In the genomic region with DNA sequence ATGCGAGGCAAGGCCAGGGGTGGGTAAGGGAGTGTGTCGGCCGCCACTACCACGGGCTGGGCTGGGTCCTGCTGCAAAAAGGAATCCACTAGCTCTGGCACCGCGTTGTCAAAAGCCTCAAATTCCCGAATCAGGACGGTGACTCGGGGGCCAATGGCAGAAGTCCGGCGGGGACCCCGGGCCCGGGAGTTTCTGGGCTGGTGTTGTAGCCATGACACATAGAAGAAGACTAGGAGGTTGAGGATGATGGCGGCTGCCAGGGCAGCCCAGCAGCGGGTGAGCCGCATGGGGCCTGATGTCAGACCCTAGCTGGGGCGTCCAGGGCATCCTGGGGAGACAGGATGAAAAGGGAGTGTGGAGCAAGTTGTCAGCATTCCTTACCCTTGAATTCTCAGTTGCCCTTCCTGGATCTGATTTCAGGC, we compare ENCODE assay signal across 10 mouse cellular contexts. TPM values are rescaled to one million over a fixed set of nuclear protein-coding genes. Genes with fewer than 3 reads are reported as not detected.
A peak's percentile ranks its signal among the peaks of the same experiment; 100 is the strongest.
DNase-seq lines count a peak whose midpoint lies in the region; ATAC-seq and TF ChIP-seq lines count a peak whose summit lies in the region.
"Had no signal": no experiment of that assay in that cellular context is flagged by ENCODE, and none has a peak within 500 bp of the region (broad histone marks: within the 10 kb centered on the region; RNA-seq: fewer than 3 reads in every experiment).

No protein-coding gene starts in this region.

- no peak for TF ChIP-seq POLR2A in heart, adult 2 months (IDR thresholded peaks at IDR 0.05; ENCODE audit: insufficient read depth, low read depth, low read length)
- no peak for TF ChIP-seq POLR2A in ES-Bruce4 (IDR thresholded peaks at IDR 0.05; ENCODE audit: insufficient read depth, low read length)

- peaks cover 22% of the 10 kb centered on the region for H3K27me3 ChIP-seq in heart, embryonic 11.5 days (ENCODE audit: control insufficient read depth, insufficient read depth, low read length)
- no peaks in the 10 kb centered on the region for H3K27me3 ChIP-seq in heart, adult 2 months (ENCODE audit: control insufficient read depth, insufficient read depth, low read length)
- no peaks in the 10 kb centered on the region for H3K27me3 ChIP-seq in ES-Bruce4 (ENCODE audit: control insufficient read depth, insufficient read depth, low read length, poor library complexity, severe bottlenecking)
- peaks cover 25% of the 10 kb centered on the region for H3K27me3 ChIP-seq in hindbrain, embryonic 11.5 days (ENCODE audit: control insufficient read depth, insufficient read depth, low read length)
- H3K27me3 ChIP-seq in liver, embryonic 16.5 days (ENCODE audit: control insufficient read depth, insufficient read depth, low read depth, low read length): peaks cover 22% of the 10 kb centered on the region

- H3K36me3 ChIP-seq in heart, embryonic 11.5 days (ENCODE audit: control insufficient read depth, insufficient read depth, low read length): peaks cover 9% of the 10 kb centered on the region
- H3K36me3 ChIP-seq in heart, adult 2 months (ENCODE audit: control insufficient read depth, insufficient read depth, low read length): no peaks in the 10 kb centered on the region
- no peaks in the 10 kb centered on the region for H3K36me3 ChIP-seq in ES-Bruce4 (ENCODE audit: control insufficient read depth, insufficient read depth, low read length, poor library complexity, severe bottlenecking)
- H3K36me3 ChIP-seq in hindbrain, embryonic 11.5 days (ENCODE audit: control insufficient read depth, insufficient read depth, low read length): 0 out of 2 replicates have a peak, but pooled peaks cover 4% of the 10 kb centered on the region
- H3K36me3 ChIP-seq in liver, embryonic 16.5 days (ENCODE audit: control insufficient read depth, insufficient read depth): no peaks in the 10 kb centered on the region

- no peak for TF ChIP-seq CTCF in heart, adult 2 months (IDR thresholded peaks at IDR 0.05)
- no peak for TF ChIP-seq CTCF in ES-Bruce4 (IDR thresholded peaks at IDR 0.05; ENCODE audit: low read depth, low read length)

- no peak overlapping the region for H3K27ac ChIP-seq in heart, embryonic 11.5 days (ENCODE audit: low read depth, low read length)
- no peak overlapping the region for H3K27ac ChIP-seq in heart, adult 2 months
- H3K27ac ChIP-seq in ES-Bruce4 (ENCODE audit: insufficient read depth, low read length): no peak overlapping the region
- peak overlapping the region; percentile 31; the same call in 1 of the 2 replicates for H3K27ac ChIP-seq in hindbrain, embryonic 11.5 days (ENCODE audit: low read depth, low read length)
- H3K27ac ChIP-seq in liver, embryonic 16.5 days (ENCODE audit: low read length): no peak overlapping the region

- ATAC-seq in heart, embryonic 11.5 days (replicated peaks; ENCODE audit: insufficient number of reproducible peaks, low FRiP score, low TSS enrichment): no peak
- no peak for ATAC-seq in hindbrain, embryonic 11.5 days (ENCODE audit: low FRiP score)
- ATAC-seq in liver, embryonic 16.5 days (ENCODE audit: low read depth): no peak
- ATAC-seq in erythroblast, adult 5-6 weeks (replicated peaks; ENCODE audit: low FRiP score, poor library complexity, severe bottlenecking): no peak

- WGBS in heart, embryonic 11.5 days (ENCODE audit: insufficient replicate concordance): 16% methylated on average over 17 of the region's 17 CpGs
- WGBS in heart, adult 2 months: 79% methylated on average over 17 of the region's 17 CpGs
- 9% methylated on average over 17 of the region's 17 CpGs for WGBS in hindbrain, embryonic 11.5 days
- 46% methylated on average over 17 of the region's 17 CpGs for WGBS in liver, embryonic 16.5 days (ENCODE audit: insufficient replicate concordance)

- intact Hi-C loops in heart, adult 2 months (cut with DNase I): loop anchor here (2.0 to 5.0 kb wide), 2 partner anchors 41 to 81 kb away; no protein-coding TSS in a partner anchor
- intact Hi-C loops in gastrocnemius, postnatal 14 days (cut with DNase I; ENCODE audit: low total_unique reads): no loop called here

- peak overlapping the region; percentile 83 for H3K4me2 ChIP-seq in heart, embryonic 11.5 days
- peak overlapping the region; percentile 60 for H3K4me2 ChIP-seq in hindbrain, embryonic 11.5 days (replicated peaks; ENCODE audit: low read depth, low read length)
- peak overlapping the region; percentile 48; the same call in 1 of the 2 replicates for H3K4me2 ChIP-seq in liver, embryonic 16.5 days (ENCODE audit: low read depth, low read length)

- peaks cover 16% of the 10 kb centered on the region; the same call in 1 of the 2 replicates for H3K4me1 ChIP-seq in heart, embryonic 11.5 days (ENCODE audit: control insufficient read depth, insufficient read depth, low read length)
- H3K4me1 ChIP-seq in heart, adult 2 months (ENCODE audit: control insufficient read depth, insufficient read depth, low read length): peaks cover 1% of the 10 kb centered on the region; the same call in 1 of the 2 replicates
- no peaks in the 10 kb centered on the region for H3K4me1 ChIP-seq in ES-Bruce4 (ENCODE audit: control insufficient read depth, insufficient read depth, low read length)
- peaks cover 20% of the 10 kb centered on the region for H3K4me1 ChIP-seq in hindbrain, embryonic 11.5 days (replicated peaks; ENCODE audit: control insufficient read depth, insufficient read depth, low read length)
- peaks cover 12% of the 10 kb centered on the region for H3K4me1 ChIP-seq in liver, embryonic 16.5 days (ENCODE audit: control insufficient read depth, low read depth, low read length)

- TF ChIP-seq EP300 in heart, adult 2 months (IDR thresholded peaks at IDR 0.05; ENCODE audit: insufficient read depth, low read depth, low read length): no peak
- no peak for TF ChIP-seq EP300 in ES-Bruce4 (IDR thresholded peaks at IDR 0.05; ENCODE audit: insufficient read depth, low read depth, low read length)

- H3K9me3 ChIP-seq in heart, embryonic 11.5 days (replicated peaks; ENCODE audit: control insufficient read depth, low read length): no peaks in the 10 kb centered on the region
- no peaks in the 10 kb centered on the region for H3K9me3 ChIP-seq in ES-Bruce4 (replicated peaks; ENCODE audit: control insufficient read depth, insufficient read depth, low read length, poor library complexity, severe bottlenecking)
- H3K9me3 ChIP-seq in hindbrain, embryonic 11.5 days (ENCODE audit: control insufficient read depth, low read length): no peaks in the 10 kb centered on the region
- H3K9me3 ChIP-seq in liver, embryonic 16.5 days (replicated peaks; ENCODE audit: control insufficient read depth, low read length): no peaks in the 10 kb centered on the region

- peak overlapping the region; percentile 52; the same call in 1 of the 2 replicates for H3K9ac ChIP-seq in heart, embryonic 11.5 days (ENCODE audit: low read depth, low read length)
- H3K9ac ChIP-seq in heart, adult 2 months (ENCODE audit: low read depth, low read length): no peak overlapping the region
- peak overlapping the region; percentile 16; the same call in 1 of the 2 replicates for H3K9ac ChIP-seq in ES-Bruce4 (ENCODE audit: low read depth, poor library complexity, severe bottlenecking)
- peak overlapping the region; percentile 3 for H3K9ac ChIP-seq in hindbrain, embryonic 11.5 days (ENCODE audit: low read depth, low read length)
- no peak overlapping the region for H3K9ac ChIP-seq in liver, embryonic 16.5 days (ENCODE audit: low read depth, low read length)

- H3K4me3 ChIP-seq in heart, embryonic 11.5 days (ENCODE audit: low read depth, low read length): peak overlapping the region; percentile 41
- no peak overlapping the region for H3K4me3 ChIP-seq in heart, adult 2 months
- H3K4me3 ChIP-seq in ES-Bruce4 (ENCODE audit: low read depth, low read length): peak overlapping the region; percentile 60
- peak overlapping the region; percentile 31 for H3K4me3 ChIP-seq in hindbrain, embryonic 11.5 days (ENCODE audit: low read depth, low read length)
- H3K4me3 ChIP-seq in liver, embryonic 16.5 days (ENCODE audit: low read depth, low read length): 0 out of 2 replicates have a peak overlapping the region, but pooled peaks have one; percentile 31

- peaks cover under 1% of the 10 kb centered on the region for H3K79me2 ChIP-seq in heart, adult 2 months (replicated peaks; ENCODE audit: control insufficient read depth, insufficient read depth, low read length)

- no peak for DNase-seq in heart, adult 2 months
- no peak for DNase-seq in hindbrain, embryonic 11.5 days (ENCODE audit: low spot score)
- no peak for DNase-seq in adrenal gland, postnatal 36 days
- no peak for DNase-seq in gastrocnemius, postnatal 14 days
- DNase-seq: B cell, adult 2 months; kidney, adult 11 months had no signal

RNA-seq across cellular contexts. Expression of a gene that starts 4.0 kb away (rescaled TPM):
- polyA plus RNA-seq in heart, embryonic 11.5 days (2014; fragmentation: Nextera tagmentation; extraction: Ambion mirVana): 81.4 and 86.8 TPM in 2 replicates
- total RNA-seq in heart, adult 2 months (2021): 10 to 100 TPM; 55.5 to 56.2 TPM
- 94.2 and 101 TPM in 2 replicates for polyA plus RNA-seq in heart, adult 2 months (2012; rRNA removed)
- 53.5 and 55.5 TPM in 2 replicates for polyA plus RNA-seq in ES-Bruce4 (2011; ENCODE audit: insufficient read depth, insufficient read length, low read depth, missing spikeins)
- polyA plus RNA-seq in hindbrain, embryonic 11.5 days (2014; fragmentation: Nextera tagmentation; extraction: Ambion mirVana): 112 and 130 TPM in 2 replicates
- 27.4 and 29.8 TPM in 2 replicates for polyA plus RNA-seq in liver, embryonic 16.5 days (2015; fragmentation: Nextera tagmentation; extraction: Ambion mirVana)
- total RNA-seq in adrenal gland, postnatal 36 days (2021): 10 to 100 TPM; 66.5 to 67.5 TPM
- total RNA-seq in gastrocnemius, postnatal 14 days (2021): 10 to 100 TPM; 22.6 to 29.3 TPM
- total RNA-seq in erythroblast, adult 5-6 weeks (2015; ENCODE audit: low replicate concordance): 21.5 and 22.4 TPM in 2 replicates
- total RNA-seq in erythroblast, adult 5-6 weeks (2017; ENCODE audit: low replicate concordance): 34.3 and 69.7 TPM in 2 replicates

RNA-seq across cellular contexts. Expression of a gene that starts 4.9 kb away (rescaled TPM):
- polyA plus RNA-seq in heart, embryonic 11.5 days (2014; fragmentation: Nextera tagmentation; extraction: Ambion mirVana): 25.6 and 27.7 TPM in 2 replicates
- total RNA-seq in heart, adult 2 months (2021): 10 to 100 TPM; 49.5 to 52.8 TPM
- 40.3 and 51.3 TPM in 2 replicates for polyA plus RNA-seq in heart, adult 2 months (2012; rRNA removed)
- 14.7 and 17.4 TPM in 2 replicates for polyA plus RNA-seq in ES-Bruce4 (2011; ENCODE audit: insufficient read depth, insufficient read length, low read depth, missing spikeins)
- polyA plus RNA-seq in hindbrain, embryonic 11.5 days (2014; fragmentation: Nextera tagmentation; extraction: Ambion mirVana): 21.9 and 22.7 TPM in 2 replicates
- 7.8 and 8.9 TPM in 2 replicates for polyA plus RNA-seq in liver, embryonic 16.5 days (2015; fragmentation: Nextera tagmentation; extraction: Ambion mirVana)
- total RNA-seq in adrenal gland, postnatal 36 days (2021): 10 to 100 TPM; 24.8 to 26.8 TPM
- 10 to 100 TPM; 24.2 to 25.8 TPM for total RNA-seq in gastrocnemius, postnatal 14 days (2021)
- total RNA-seq in erythroblast, adult 5-6 weeks (2015; ENCODE audit: low replicate concordance): 2.5 and 4.2 TPM in 2 replicates
- total RNA-seq in erythroblast, adult 5-6 weeks (2017; ENCODE audit: low replicate concordance): 3.1 and 8.0 TPM in 2 replicates

RNA-seq across cellular contexts. Expression of a gene that starts 30.5 kb away (rescaled TPM):
- 26.9 and 30.1 TPM in 2 replicates for polyA plus RNA-seq in heart, embryonic 11.5 days (2014; fragmentation: Nextera tagmentation; extraction: Ambion mirVana)
- total RNA-seq in heart, adult 2 months (2021): 10 to 100 TPM; 20.9 to 26.1 TPM
- 35.6 and 57.0 TPM in 2 replicates for polyA plus RNA-seq in heart, adult 2 months (2012; rRNA removed)
- polyA plus RNA-seq in ES-Bruce4 (2011; ENCODE audit: insufficient read depth, insufficient read length, low read depth, missing spikeins): 101 and 108 TPM in 2 replicates
- polyA plus RNA-seq in hindbrain, embryonic 11.5 days (2014; fragmentation: Nextera tagmentation; extraction: Ambion mirVana): 15.0 and 15.1 TPM in 2 replicates
- 101 and 119 TPM in 2 replicates for polyA plus RNA-seq in liver, embryonic 16.5 days (2015; fragmentation: Nextera tagmentation; extraction: Ambion mirVana)
- total RNA-seq in adrenal gland, postnatal 36 days (2021): 100 to 1,000 TPM; 118 to 152 TPM
- total RNA-seq in gastrocnemius, postnatal 14 days (2021): 10 to 100 TPM; 25.4 to 27.0 TPM
- total RNA-seq in erythroblast, adult 5-6 weeks (2015; ENCODE audit: low replicate concordance): 655 and 701 TPM in 2 replicates
- total RNA-seq in erythroblast, adult 5-6 weeks (2017; ENCODE audit: low replicate concordance): 713 and 810 TPM in 2 replicates

RNA-seq across cellular contexts. Expression of a gene that starts 31.0 kb away (rescaled TPM):
- 10.8 and 11.6 TPM in 2 replicates for polyA plus RNA-seq in heart, embryonic 11.5 days (2014; fragmentation: Nextera tagmentation; extraction: Ambion mirVana)
- 10 to 100 TPM; 15.3 to 19.9 TPM for total RNA-seq in heart, adult 2 months (2021)
- polyA plus RNA-seq in heart, adult 2 months (2012; rRNA removed): 24.5 and 26.2 TPM in 2 replicates
- polyA plus RNA-seq in ES-Bruce4 (2011; ENCODE audit: insufficient read depth, insufficient read length, low read depth, missing spikeins): 18.4 and 18.5 TPM in 2 replicates
- polyA plus RNA-seq in hindbrain, embryonic 11.5 days (2014; fragmentation: Nextera tagmentation; extraction: Ambion mirVana): 8.8 and 9.4 TPM in 2 replicates
- polyA plus RNA-seq in liver, embryonic 16.5 days (2015; fragmentation: Nextera tagmentation; extraction: Ambion mirVana): 2.8 and 3.6 TPM in 2 replicates
- 10 to 100 TPM; 16.9 to 17.2 TPM for total RNA-seq in adrenal gland, postnatal 36 days (2021)
- total RNA-seq in gastrocnemius, postnatal 14 days (2021): 10 to 100 TPM in 1 of 2 experiments, 1 to 10 TPM in 1; 8.5 to 11.8 TPM
- total RNA-seq in erythroblast, adult 5-6 weeks (2015; ENCODE audit: low replicate concordance): 4.6 and 18.8 TPM in 2 replicates
- total RNA-seq in erythroblast, adult 5-6 weeks (2017; ENCODE audit: low replicate concordance): 2.5 and 5.1 TPM in 2 replicates

Comparison
In these comparisons a context has a peak if more than half of its experiments do, and no peak if none do; other contexts are left out.
1. H3K9ac ChIP-seq: peak in heart, embryonic 11.5 days (single experiment), ES-Bruce4 (single experiment) and hindbrain, embryonic 11.5 days (single experiment); none in heart, adult 2 months (single experiment) and liver, embryonic 16.5 days (single experiment).
2. Peak in every context shown above with its lines, with median percentiles within 50 percentile points of each other: H3K4me2 ChIP-seq.